Mouse (Mus musculus): ENCODE measurements around the gene Adck2. TPM values are rescaled to one million over a fixed set of nuclear protein-coding genes. Genes with fewer than 3 reads are reported as not detected.

The Adck2 gene
- polyA plus RNA-seq (2015; fragmentation: Nextera tagmentation; extraction: Ambion mirVana): 41.8 and 45.7 TPM in 2 replicates

DNA sequence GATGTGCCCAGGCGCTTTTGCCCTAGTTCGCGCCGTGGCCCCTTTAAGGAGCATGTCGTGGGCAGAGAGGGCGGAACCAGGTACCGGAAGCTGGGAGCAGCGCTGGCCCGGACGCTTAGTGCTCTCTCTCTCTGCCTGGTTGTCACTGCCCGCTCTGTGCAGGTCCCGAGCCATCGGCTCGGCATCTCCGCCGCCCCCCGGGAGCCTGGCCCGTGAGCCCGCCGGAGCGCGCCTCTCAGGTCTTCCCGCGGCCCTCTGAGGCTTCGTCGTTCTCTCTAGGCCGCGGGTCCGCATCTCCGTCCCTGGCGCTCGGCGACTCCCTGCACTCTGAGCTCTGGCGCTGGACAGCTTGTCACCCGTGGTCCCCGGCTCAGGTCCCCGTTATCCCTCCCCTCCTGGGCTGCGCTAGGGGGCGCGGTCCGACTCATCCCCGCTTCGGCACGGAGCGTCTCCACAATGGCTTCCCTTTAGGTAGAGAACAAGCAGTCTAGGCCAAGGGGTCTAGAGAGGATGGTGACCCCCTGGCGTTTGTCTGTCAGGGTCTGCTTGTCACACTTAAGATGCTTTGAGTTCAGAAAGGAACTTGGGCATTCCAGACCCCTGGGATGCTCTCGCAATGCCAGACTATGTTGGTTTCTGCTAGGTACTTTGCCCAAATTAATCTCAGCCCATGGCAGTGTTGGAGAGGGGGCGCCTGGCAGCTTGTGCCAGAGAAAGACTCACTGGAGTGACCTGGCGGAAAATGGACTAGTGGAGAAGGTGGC is at the start of gene Adck2:
TSS of gene Adck2 (plus strand) at position 83 of the 764 bp plus-strand sequence.
- no peaks in the 10 kb centered on the region for H3K9me3 ChIP-seq
- ATAC-seq: peak; percentile 99
- WGBS: under 1% methylated on average over 49 of the region's 49 CpGs

DNA sequence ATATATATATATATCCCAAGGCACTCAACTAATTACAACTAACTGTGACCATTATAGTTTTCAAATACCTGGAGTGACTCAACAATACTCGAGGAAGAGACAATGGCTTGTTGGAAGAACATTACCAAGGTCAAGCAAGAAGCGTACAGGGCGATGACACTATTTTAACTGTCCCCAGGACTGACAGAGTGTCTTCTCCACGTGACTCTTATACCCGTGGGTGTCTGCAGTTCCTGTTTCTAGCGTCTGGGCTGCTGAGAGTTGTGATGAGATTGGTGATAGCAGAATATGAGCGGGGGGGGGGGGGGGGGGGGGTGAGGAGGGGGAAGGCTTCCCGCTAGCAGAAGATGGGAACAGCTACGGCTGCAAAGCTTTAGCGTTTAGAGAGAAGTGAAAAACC is 46.9 kb upstream of the Adck2 start:
- H3K27me3 ChIP-seq: no peaks in the 10 kb centered on the region
- H3K4me2 ChIP-seq (replicated peaks): no peak overlapping the region
- no peaks in the 10 kb centered on the region for H3K9me3 ChIP-seq
- peaks cover 18% of the 10 kb centered on the region for H3K36me3 ChIP-seq
- no peak overlapping the region for H3K27ac ChIP-seq
- peaks cover 31% of the 10 kb centered on the region for H3K4me1 ChIP-seq (replicated peaks)
- ATAC-seq: no peak
- 88% methylated on average over 9 of the region's 10 CpGs for WGBS
- H3K9ac ChIP-seq (replicated peaks): no peak overlapping the region
- no peak overlapping the region for H3K4me3 ChIP-seq (replicated peaks)

More for the DNA sequence above, at the start of gene Adck2:
- Histone ChIP-seq H3K9ac (replicated peaks) (peak within 1 kb of the TSS; percentile 89), H3K27ac (peak within 1 kb of the TSS; percentile 96), H3K4me1 (replicated peaks) (peaks cover 16% of the 10 kb centered on the region), H3K36me3 (peaks cover 17% of the 10 kb centered on the region), H3K4me3 (replicated peaks) (peak within 1 kb of the TSS; percentile 68), H3K27me3 (no peaks in the 10 kb centered on the region), H3K4me2 (replicated peaks) (peak within 1 kb of the TSS; percentile 84)

- Histone ChIP-seq H3K27me3 (no peaks in the 10 kb centered on the region), H3K4me1 (replicated peaks) (peaks cover 31% of the 10 kb centered on the region), H3K27ac (peak overlapping the region; percentile 74), H3K36me3 (peaks cover 13% of the 10 kb centered on the region), H3K9ac (replicated peaks) (no peak overlapping the region), H3K4me2 (replicated peaks) (no peak overlapping the region), H3K4me3 (replicated peaks) (no peak overlapping the region), H3K9me3 (no peaks in the 10 kb centered on the region)
- no peak for ATAC-seq
- 85% methylated on average over 7 of the region's 7 CpGs for WGBS
Observed at GRCm38 (mm10) chr6:39527337-39527784, 46.3 kb upstream of the Adck2 start.

- Histone ChIP-seq H3K36me3 (peaks cover 8% of the 10 kb centered on the region), H3K27ac (peak overlapping the region; percentile 74), H3K4me2 (replicated peaks) (no peak overlapping the region), H3K9ac (replicated peaks) (no peak overlapping the region), H3K4me3 (replicated peaks) (no peak overlapping the region), H3K27me3 (no peaks in the 10 kb centered on the region), H3K4me1 (replicated peaks) (peaks cover 31% of the 10 kb centered on the region), H3K9me3 (no peaks in the 10 kb centered on the region)
- ATAC-seq: peak; percentile 34; the same call in 1 of the 2 replicates
- WGBS: 35% methylated on average over 4 of the region's 4 CpGs
Observed at GRCm38 (mm10) chr6:39527811-39528210, 45.9 kb upstream of the Adck2 start.

DNA sequence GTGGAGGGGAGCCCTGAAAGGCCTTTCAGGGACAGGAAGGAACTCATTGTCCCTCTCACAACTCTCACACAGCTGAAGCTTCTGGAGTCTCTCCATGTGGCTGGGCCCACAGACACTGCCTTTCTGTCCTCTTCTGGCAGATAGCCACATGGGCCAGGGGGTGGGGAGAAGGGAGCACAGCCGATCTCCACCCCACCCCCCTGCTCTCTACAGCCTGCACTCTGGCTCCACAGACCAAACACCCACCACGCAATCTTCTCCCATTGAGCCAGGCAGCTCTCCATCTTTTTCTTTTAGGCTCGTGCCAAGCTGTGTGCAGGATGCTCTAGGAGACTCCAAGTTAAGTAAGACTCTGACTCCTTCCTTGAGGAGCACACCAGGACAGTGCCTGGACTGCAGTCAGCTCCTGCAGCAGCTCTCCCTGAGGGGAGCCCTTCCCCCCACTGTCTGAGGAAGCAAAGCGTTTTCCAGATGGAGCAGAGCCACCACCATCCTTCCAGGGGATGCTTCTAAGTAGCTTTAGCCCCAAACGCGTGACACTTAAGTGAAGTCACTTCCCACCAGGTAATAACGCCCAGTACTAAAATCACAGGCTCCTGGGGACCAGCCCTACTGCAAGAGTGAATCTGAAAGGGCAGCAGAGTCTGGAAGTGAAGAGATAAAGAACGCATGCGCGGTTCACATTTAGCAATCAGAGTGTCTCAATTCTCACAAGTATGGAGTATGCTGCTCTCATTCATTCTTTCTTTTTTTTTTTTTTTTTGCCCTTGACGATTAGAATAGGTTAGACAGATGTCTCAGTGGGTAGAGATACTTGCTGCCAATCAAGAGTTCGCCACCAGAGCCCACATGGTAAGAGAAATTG is 44.8 kb upstream of the Adck2 start:
- Histone ChIP-seq H3K9ac (replicated peaks) (peak overlapping the region; percentile 28; the same call in 1 of the 2 replicates), H3K36me3 (peaks cover 6% of the 10 kb centered on the region), H3K27me3 (no peaks in the 10 kb centered on the region), H3K4me2 (replicated peaks) (no peak overlapping the region; the same call in none of the 2 replicates), H3K4me3 (replicated peaks) (no peak overlapping the region), H3K4me1 (replicated peaks) (peaks cover 31% of the 10 kb centered on the region), H3K27ac (peak overlapping the region; percentile 74), H3K9me3 (peaks cover 4% of the 10 kb centered on the region; the same call in 1 of the 2 replicates)
- WGBS: 40% methylated on average over 12 of the region's 12 CpGs
- peak; percentile 90 for ATAC-seq

GRCm38 (mm10) chr6:39534944-39535343 is 38.7 kb upstream of the Adck2 start:
- no peak for ATAC-seq
- Histone ChIP-seq H3K4me3 (replicated peaks) (no peak overlapping the region), H3K36me3 (peaks cover 12% of the 10 kb centered on the region), H3K9me3 (peaks cover 6% of the 10 kb centered on the region; the same call in 1 of the 2 replicates), H3K4me2 (replicated peaks) (no peak overlapping the region), H3K27me3 (no peaks in the 10 kb centered on the region), H3K27ac (no peak overlapping the region), H3K9ac (replicated peaks) (no peak overlapping the region), H3K4me1 (replicated peaks) (peaks cover 22% of the 10 kb centered on the region)

GRCm38 (mm10) chr6:39536621-39537020 is 37.1 kb upstream of the Adck2 start:
- Histone ChIP-seq H3K27me3 (no peaks in the 10 kb centered on the region), H3K27ac (no peak overlapping the region), H3K36me3 (peaks cover 12% of the 10 kb centered on the region), H3K9me3 (peaks cover 6% of the 10 kb centered on the region; the same call in 1 of the 2 replicates), H3K4me3 (replicated peaks) (no peak overlapping the region), H3K4me1 (replicated peaks) (peaks cover 32% of the 10 kb centered on the region), H3K9ac (replicated peaks) (no peak overlapping the region), H3K4me2 (replicated peaks) (no peak overlapping the region)
- ATAC-seq: no peak
- WGBS: 82% methylated on average over 1 of the region's 1 CpGs

- Histone ChIP-seq H3K27ac (no peak overlapping the region), H3K4me2 (replicated peaks) (no peak overlapping the region), H3K4me3 (replicated peaks) (no peak overlapping the region), H3K27me3 (no peaks in the 10 kb centered on the region), H3K9me3 (peaks cover 6% of the 10 kb centered on the region; the same call in 1 of the 2 replicates), H3K36me3 (peaks cover 12% of the 10 kb centered on the region), H3K9ac (replicated peaks) (no peak overlapping the region), H3K4me1 (replicated peaks) (peaks cover 32% of the 10 kb centered on the region)
- 96% methylated on average over 5 of the region's 5 CpGs for WGBS
- ATAC-seq: no peak
Observed at GRCm38 (mm10) chr6:39537276-39537675, 36.4 kb upstream of the Adck2 start.

DNA sequence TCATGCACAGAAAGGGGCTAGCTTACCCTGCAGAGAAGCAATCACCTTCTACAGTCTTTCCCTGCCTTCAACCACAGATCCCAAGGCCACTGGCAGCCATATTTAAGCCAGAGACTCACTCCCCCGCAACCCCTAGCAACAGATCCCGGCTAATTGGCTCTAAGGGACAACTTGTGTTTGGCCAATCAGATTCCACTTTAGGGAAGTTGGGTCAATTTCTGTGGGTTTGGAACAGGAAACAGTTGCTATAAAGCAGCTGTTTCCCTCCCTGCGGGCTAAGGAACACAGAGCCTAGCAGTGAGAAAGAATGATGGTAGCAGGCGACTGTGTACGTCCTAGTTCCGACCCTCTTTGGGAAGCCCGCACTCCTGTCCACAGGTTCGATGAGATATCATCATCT is 35.4 kb upstream of the Adck2 start:
- 81% methylated on average over 8 of the region's 8 CpGs for WGBS
- H3K4me3 ChIP-seq (replicated peaks): no peak overlapping the region
- no peak overlapping the region for H3K4me2 ChIP-seq (replicated peaks)
- peak overlapping the region; percentile 30; the same call in 1 of the 2 replicates for H3K27ac ChIP-seq
- H3K27me3 ChIP-seq: no peaks in the 10 kb centered on the region
- peaks cover 6% of the 10 kb centered on the region; the same call in 1 of the 2 replicates for H3K9me3 ChIP-seq
- ATAC-seq: no peak
- peaks cover 40% of the 10 kb centered on the region for H3K4me1 ChIP-seq (replicated peaks)
- H3K36me3 ChIP-seq: peaks cover 12% of the 10 kb centered on the region
- H3K9ac ChIP-seq (replicated peaks): no peak overlapping the region

GRCm38 (mm10) chr6:39539679-39540155 is 34.0 kb upstream of the Adck2 start:
- peaks cover 55% of the 10 kb centered on the region for H3K4me1 ChIP-seq (replicated peaks)
- no peak overlapping the region; the same call in 1 of the 2 replicates for H3K9ac ChIP-seq (replicated peaks)

GRCm38 (mm10) chr6:39540563-39540962 is 33.1 kb upstream of the Adck2 start:
- WGBS: 44% methylated on average over 2 of the region's 2 CpGs
- ATAC-seq: no peak
- Histone ChIP-seq H3K27ac (no peak overlapping the region), H3K4me1 (replicated peaks) (peaks cover 63% of the 10 kb centered on the region), H3K9me3 (no peaks in the 10 kb centered on the region), H3K9ac (replicated peaks) (no peak overlapping the region), H3K27me3 (no peaks in the 10 kb centered on the region), H3K4me2 (replicated peaks) (no peak overlapping the region), H3K36me3 (no peaks in the 10 kb centered on the region), H3K4me3 (replicated peaks) (no peak overlapping the region)

More at GRCm38 (mm10) chr6:39539679-39540155, 34.0 kb upstream of the Adck2 start:
- Histone ChIP-seq H3K4me2 (replicated peaks) (peak overlapping the region; percentile 10; the same call in 1 of the 2 replicates), H3K9me3 (no peaks in the 10 kb centered on the region), H3K27me3 (no peaks in the 10 kb centered on the region), H3K4me3 (replicated peaks) (no peak overlapping the region), H3K36me3 (peaks cover 3% of the 10 kb centered on the region; the same call in 1 of the 2 replicates), H3K27ac (peak overlapping the region; percentile 63)
- peak; percentile 38 for ATAC-seq
- WGBS: 17% methylated on average over 7 of the region's 7 CpGs

Data from midbrain, embryonic 13.5 days (tissue).